Mouse (Mus musculus): ENCODE results near the gene Zbtb4.

- TF ChIP-seq ZC3H11A (IDR thresholded peaks at IDR 0.05; ENCODE audit: borderline replicate concordance, low read depth, low read length), result no peak
- TF ChIP-seq MAFK (IDR thresholded peaks at IDR 0.05; ENCODE audit: insufficient read depth, low read depth, low read length), result no peak
- TF ChIP-seq ZNF384 (IDR thresholded peaks at IDR 0.05; ENCODE audit: low read depth, low read length), result no peak
- no peak for TF ChIP-seq HCFC1 (IDR thresholded peaks at IDR 0.05; ENCODE audit: borderline replicate concordance, insufficient read depth, low read length)
- TF ChIP-seq CHD2 (IDR thresholded peaks at IDR 0.05; ENCODE audit: low read depth, low read length), result no peak
These were observed 32.2 kb downstream of the Zbtb4 start for GRCm38 (mm10) chr11:69797924-69798323.
